Mouse (Mus musculus) heart, embryonic 16.5 days (tissue): Measurements from ENCODE around the gene Arhgef17. TPM values are rescaled to one million over a fixed set of nuclear protein-coding genes. Genes with fewer than 3 reads are reported as not detected.

Experiments used
- ATAC-seq: fragments of 200-750 bp; cut with Nextera tagmentation; replicated peaks from 2 replicates; pipeline ENCODE4 v1.8.0; 2017; ENCODE audit warnings: moderate number of reproducible peaks; ENCODE audit not compliant: insufficient read depth, low FRiP score; ENCODE audit errors: extremely low read depth
- H3K27ac ChIP-seq: fragments of 300-500 bp; sonication (generic); 2 replicates; pipeline ENCODE4 v1.5.1; 2014; ENCODE audit warnings: mild to moderate bottlenecking, low read length, control low read depth, moderate library complexity
- H3K27me3 ChIP-seq: fragments of 300-500 bp; sonication (generic); 2 replicates; pipeline ENCODE4 v1.6.1; 2014; ENCODE audit warnings: low read length, mixed read lengths; ENCODE audit not compliant: control insufficient read depth, insufficient read depth
- H3K36me3 ChIP-seq: fragments of 300-500 bp; sonication (generic); 2 replicates; pipeline ENCODE4 v1.6.1; 2014; ENCODE audit not compliant: control insufficient read depth, insufficient read depth
- H3K4me1 ChIP-seq: fragments of 300-500 bp; sonication (generic); 2 replicates; pipeline ENCODE4 v1.6.1; 2014; ENCODE audit warnings: low read length, mixed read lengths; ENCODE audit not compliant: control insufficient read depth, insufficient read depth
- H3K4me2 ChIP-seq: fragments of 300-500 bp; sonication (generic); 2 replicates; pipeline ENCODE4 v1.6.1; 2014; ENCODE audit warnings: low read depth, mild to moderate bottlenecking, control low read depth, low read length
- H3K4me3 ChIP-seq: fragments of 300-500 bp; sonication (generic); 2 replicates; pipeline ENCODE4 v1.5.1; 2014; ENCODE audit warnings: mild to moderate bottlenecking, control low read depth, low read length
- H3K9ac ChIP-seq: fragments of 300-500 bp; sonication (generic); 2 replicates; pipeline ENCODE4 v1.6.1; 2014; ENCODE audit warnings: low read length, control low read depth
- H3K9me3 ChIP-seq: fragments of 300-500 bp; sonication (generic); replicated peaks from 2 replicates; pipeline ENCODE4 v1.6.1; 2016; ENCODE audit warnings: low read length; ENCODE audit not compliant: control insufficient read depth
- WGBS: fragments of 180-500 bp; shearing (Covaris S2); extraction: QIAGEN DNeasy Blood & Tissue Kit; methylation state at CpG from one replicate; pipeline ENCODE4 v1.1.7; 2014; 5-methylcytosine and 5-hydroxymethylcytosine counted together
- polyA plus RNA-seq: library from polyadenylated mRNA; unstranded; fragments of >200 nt; fragmentation: Nextera tagmentation; extraction: Ambion mirVana; gene quantifications from 2 replicates; pipeline ENCODE4 v1.2.1, GENCODE M21; 2015

Gene Arhgef17
- polyA plus RNA-seq, 1 experiment from 2014 or later: 5.1 TPM

GRCm38 (mm10) chr7:100881950-100882349 lies 50.0 kb downstream of the Arhgef17 start:
- no peak overlapping the region for H3K9ac ChIP-seq
- 0 out of 2 replicates have a peak, but pooled peaks cover 4% of the 10 kb centered on the region for H3K4me1 ChIP-seq
- no peak overlapping the region for H3K27ac ChIP-seq
- no peak overlapping the region for H3K4me3 ChIP-seq
- H3K9me3 ChIP-seq: no peaks in the 10 kb centered on the region
- WGBS: 80% methylated on average over 4 of the region's 4 CpGs
- no peak for ATAC-seq
- no peak overlapping the region for H3K4me2 ChIP-seq
- H3K27me3 ChIP-seq: no peaks in the 10 kb centered on the region
- peaks cover 62% of the 10 kb centered on the region for H3K36me3 ChIP-seq

- H3K27me3 ChIP-seq: no peaks in the 10 kb centered on the region
- 79% methylated on average over 9 of the region's 9 CpGs for WGBS
- 0 out of 2 replicates have a peak, but pooled peaks cover 5% of the 10 kb centered on the region for H3K4me1 ChIP-seq
- H3K4me3 ChIP-seq: no peak overlapping the region
- H3K4me2 ChIP-seq: no peak overlapping the region
- no peak overlapping the region for H3K27ac ChIP-seq
- peaks cover 63% of the 10 kb centered on the region for H3K36me3 ChIP-seq
- no peaks in the 10 kb centered on the region for H3K9me3 ChIP-seq
- H3K9ac ChIP-seq: no peak overlapping the region
- no peak for ATAC-seq
These were observed 50.4 kb downstream of the Arhgef17 start for GRCm38 (mm10) chr7:100881531-100881930.

- Histone ChIP-seq H3K9ac (no peak overlapping the region), H3K36me3 (peaks cover 64% of the 10 kb centered on the region), H3K4me2 (no peak overlapping the region), H3K27ac (no peak overlapping the region), H3K4me1 (peaks cover 10% of the 10 kb centered on the region; the same call in 1 of the 2 replicates), H3K4me3 (0 out of 2 replicates have a peak overlapping the region, but pooled peaks have one; percentile 4), H3K9me3 (no peaks in the 10 kb centered on the region), H3K27me3 (no peaks in the 10 kb centered on the region)
- 24% methylated on average over 20 of the region's 20 CpGs for WGBS
- ATAC-seq: no peak; the same call in 1 of the 2 replicates
These were observed 52.3 kb downstream of the Arhgef17 start for GRCm38 (mm10) chr7:100879595-100879994.

GRCm38 (mm10) chr7:100876771-100877170 lies 55.1 kb downstream of the Arhgef17 start:
- no peak overlapping the region; the same call in 1 of the 2 replicates for H3K27ac ChIP-seq

GRCm38 (mm10) chr7:100876293-100876692 lies 55.6 kb downstream of the Arhgef17 start:
- Histone ChIP-seq H3K36me3 (peaks cover 51% of the 10 kb centered on the region), H3K27me3 (no peaks in the 10 kb centered on the region), H3K4me1 (peaks cover 12% of the 10 kb centered on the region; the same call in 1 of the 2 replicates), H3K9ac (no peak overlapping the region), H3K4me2 (no peak overlapping the region), H3K27ac (peak overlapping the region; percentile 78), H3K9me3 (no peaks in the 10 kb centered on the region), H3K4me3 (no peak overlapping the region)
- WGBS: 78% methylated on average over 13 of the region's 13 CpGs
- ATAC-seq: no peak

More at GRCm38 (mm10) chr7:100876771-100877170, 55.1 kb downstream of the Arhgef17 start:
- Histone ChIP-seq H3K4me1 (peaks cover 12% of the 10 kb centered on the region; the same call in 1 of the 2 replicates), H3K4me3 (no peak overlapping the region), H3K9ac (no peak overlapping the region), H3K27me3 (no peaks in the 10 kb centered on the region), H3K36me3 (peaks cover 55% of the 10 kb centered on the region), H3K4me2 (no peak overlapping the region), H3K9me3 (no peaks in the 10 kb centered on the region)
- no peak for ATAC-seq
- WGBS: 76% methylated on average over 9 of the region's 9 CpGs

- H3K27ac ChIP-seq: peak overlapping the region; percentile 78
- peaks cover 46% of the 10 kb centered on the region for H3K36me3 ChIP-seq
- no peaks in the 10 kb centered on the region for H3K9me3 ChIP-seq
- no peak for ATAC-seq
- no peak overlapping the region for H3K4me3 ChIP-seq
- peaks cover 13% of the 10 kb centered on the region for H3K4me1 ChIP-seq
- no peak overlapping the region for H3K4me2 ChIP-seq
- H3K9ac ChIP-seq: no peak overlapping the region
- no peaks in the 10 kb centered on the region for H3K27me3 ChIP-seq
- 55% methylated on average over 1 of the region's 1 CpGs for WGBS
These were observed 56.1 kb downstream of the Arhgef17 start for GRCm38 (mm10) chr7:100875822-100876221.

GRCm38 (mm10) chr7:100873197-100873596 lies 58.7 kb downstream of the Arhgef17 start:
- no peak for ATAC-seq
- Histone ChIP-seq H3K9me3 (no peaks in the 10 kb centered on the region), H3K27me3 (no peaks in the 10 kb centered on the region), H3K27ac (no peak overlapping the region), H3K4me2 (no peak overlapping the region), H3K4me1 (peaks cover 25% of the 10 kb centered on the region), H3K36me3 (peaks cover 26% of the 10 kb centered on the region), H3K4me3 (no peak overlapping the region), H3K9ac (no peak overlapping the region)
- 90% methylated on average over 13 of the region's 13 CpGs for WGBS

GRCm38 (mm10) chr7:100871892-100872291 lies 60.0 kb downstream of the Arhgef17 start:
- Histone ChIP-seq H3K36me3 (peaks cover 16% of the 10 kb centered on the region), H3K27me3 (no peaks in the 10 kb centered on the region), H3K27ac (no peak overlapping the region), H3K9ac (no peak overlapping the region), H3K9me3 (no peaks in the 10 kb centered on the region), H3K4me1 (peaks cover 26% of the 10 kb centered on the region), H3K4me3 (no peak overlapping the region), H3K4me2 (no peak overlapping the region)
- ATAC-seq: no peak
- WGBS: 46% methylated on average over 5 of the region's 5 CpGs

- no peaks in the 10 kb centered on the region for H3K27me3 ChIP-seq
- 88% methylated on average over 4 of the region's 4 CpGs for WGBS
- no peak overlapping the region for H3K27ac ChIP-seq
- peaks cover 25% of the 10 kb centered on the region for H3K4me1 ChIP-seq
- peaks cover 14% of the 10 kb centered on the region for H3K36me3 ChIP-seq
- H3K4me3 ChIP-seq: no peak overlapping the region
- no peak overlapping the region for H3K9ac ChIP-seq
- no peak overlapping the region for H3K4me2 ChIP-seq
- H3K9me3 ChIP-seq: no peaks in the 10 kb centered on the region
- ATAC-seq: no peak
These were observed 60.6 kb downstream of the Arhgef17 start for GRCm38 (mm10) chr7:100871355-100871754.
